Mouse (Mus musculus): ENCODE data around the gene Naaladl2. TPM values are rescaled to one million over a fixed set of nuclear protein-coding genes. Genes with fewer than 3 reads are reported as not detected.

Naaladl2 gene
- polyA plus RNA-seq, 1 experiment = not detected

- H3K27ac ChIP-seq (ENCODE audit: insufficient read depth, low read depth, low read length) = no peak overlapping the region
- no peak overlapping the region for H3K4me3 ChIP-seq (ENCODE audit: insufficient read depth, low read length)
- no peaks in the 10 kb centered on the region for H3K4me1 ChIP-seq (ENCODE audit: control insufficient read depth, insufficient read depth, low read length)
- TF ChIP-seq CTCF (IDR thresholded peaks at IDR 0.05; ENCODE audit: low read depth, low read length) = no peak
- no peak for TF ChIP-seq POLR2A (IDR thresholded peaks at IDR 0.05; ENCODE audit: borderline replicate concordance, low read depth, low read length)
Measured at GRCm38 (mm10) chr3:24605485-24605884, 538.6 kb downstream of the Naaladl2 start.

GRCm38 (mm10) chr3:24604791-24605320 is 539.2 kb downstream of the Naaladl2 start:
- Histone ChIP-seq H3K27ac (ENCODE audit: insufficient read depth, low read depth, low read length) (no peak overlapping the region), H3K4me1 (ENCODE audit: control insufficient read depth, insufficient read depth, low read length) (no peaks in the 10 kb centered on the region), H3K4me3 (ENCODE audit: insufficient read depth, low read length) (no peak overlapping the region)
- TF ChIP-seq POLR2A (IDR thresholded peaks at IDR 0.05; ENCODE audit: borderline replicate concordance, low read depth, low read length) = no peak
- no peak for TF ChIP-seq CTCF (IDR thresholded peaks at IDR 0.05; ENCODE audit: low read depth, low read length)

GRCm38 (mm10) chr3:24595447-24595846 is 548.6 kb downstream of the Naaladl2 start:
- no peak overlapping the region for H3K27ac ChIP-seq (ENCODE audit: insufficient read depth, low read depth, low read length)
- TF ChIP-seq CTCF (IDR thresholded peaks at IDR 0.05; ENCODE audit: low read depth, low read length) = no peak
- TF ChIP-seq POLR2A (IDR thresholded peaks at IDR 0.05; ENCODE audit: borderline replicate concordance, low read depth, low read length) = no peak
- H3K4me1 ChIP-seq (ENCODE audit: control insufficient read depth, insufficient read depth, low read length) = no peaks in the 10 kb centered on the region
- H3K4me3 ChIP-seq (ENCODE audit: insufficient read depth, low read length) = no peak overlapping the region

GRCm38 (mm10) chr3:24556617-24557016 is 587.4 kb downstream of the Naaladl2 start:
- Histone ChIP-seq H3K4me3 (ENCODE audit: insufficient read depth, low read length) (no peak overlapping the region), H3K4me1 (ENCODE audit: control insufficient read depth, insufficient read depth, low read length) (no peaks in the 10 kb centered on the region), H3K27ac (ENCODE audit: insufficient read depth, low read depth, low read length) (no peak overlapping the region)
- no peak for TF ChIP-seq POLR2A (IDR thresholded peaks at IDR 0.05; ENCODE audit: borderline replicate concordance, low read depth, low read length)
- no peak for TF ChIP-seq CTCF (IDR thresholded peaks at IDR 0.05; ENCODE audit: low read depth, low read length)

GRCm38 (mm10) chr3:24553701-24554100 is 590.4 kb downstream of the Naaladl2 start:
- TF ChIP-seq POLR2A (IDR thresholded peaks at IDR 0.05; ENCODE audit: borderline replicate concordance, low read depth, low read length) = no peak
- TF ChIP-seq CTCF (IDR thresholded peaks at IDR 0.05; ENCODE audit: low read depth, low read length) = no peak
- Histone ChIP-seq H3K4me1 (ENCODE audit: control insufficient read depth, insufficient read depth, low read length) (no peaks in the 10 kb centered on the region), H3K27ac (ENCODE audit: insufficient read depth, low read depth, low read length) (no peak overlapping the region), H3K4me3 (ENCODE audit: insufficient read depth, low read length) (no peak overlapping the region)

GRCm38 (mm10) chr3:24552631-24553030 is 591.4 kb downstream of the Naaladl2 start:
- Histone ChIP-seq H3K27ac (ENCODE audit: insufficient read depth, low read depth, low read length) (no peak overlapping the region), H3K4me1 (ENCODE audit: control insufficient read depth, insufficient read depth, low read length) (no peaks in the 10 kb centered on the region), H3K4me3 (ENCODE audit: insufficient read depth, low read length) (no peak overlapping the region)
- TF ChIP-seq CTCF (IDR thresholded peaks at IDR 0.05; ENCODE audit: low read depth, low read length) (no peak), POLR2A (IDR thresholded peaks at IDR 0.05; ENCODE audit: borderline replicate concordance, low read depth, low read length) (no peak)

GRCm38 (mm10) chr3:24533775-24534458 is 610.1 kb downstream of the Naaladl2 start:
- no peak overlapping the region for H3K27ac ChIP-seq (ENCODE audit: insufficient read depth, low read depth, low read length)
- TF ChIP-seq CTCF (IDR thresholded peaks at IDR 0.05; ENCODE audit: low read depth, low read length) = no peak
- H3K4me3 ChIP-seq (ENCODE audit: insufficient read depth, low read length) = no peak overlapping the region
- no peaks in the 10 kb centered on the region for H3K4me1 ChIP-seq (ENCODE audit: control insufficient read depth, insufficient read depth, low read length)

- Histone ChIP-seq H3K4me3 (ENCODE audit: insufficient read depth, low read length) (no peak overlapping the region), H3K4me1 (ENCODE audit: control insufficient read depth, insufficient read depth, low read length) (no peaks in the 10 kb centered on the region), H3K27ac (ENCODE audit: insufficient read depth, low read depth, low read length) (no peak overlapping the region)
- TF ChIP-seq POLR2A (IDR thresholded peaks at IDR 0.05; ENCODE audit: borderline replicate concordance, low read depth, low read length) = no peak
- TF ChIP-seq CTCF (IDR thresholded peaks at IDR 0.05; ENCODE audit: low read depth, low read length) = no peak
Measured at GRCm38 (mm10) chr3:24514918-24515317, 629.1 kb downstream of the Naaladl2 start.

- Histone ChIP-seq H3K4me1 (ENCODE audit: control insufficient read depth, insufficient read depth, low read length) (no peaks in the 10 kb centered on the region), H3K27ac (ENCODE audit: insufficient read depth, low read depth, low read length) (no peak overlapping the region)
- TF ChIP-seq POLR2A (IDR thresholded peaks at IDR 0.05; ENCODE audit: borderline replicate concordance, low read depth, low read length) = no peak
- no peak for TF ChIP-seq CTCF (IDR thresholded peaks at IDR 0.05; ENCODE audit: low read depth, low read length)
Measured at GRCm38 (mm10) chr3:24486456-24487112, 657.5 kb downstream of the Naaladl2 start.

GRCm38 (mm10) chr3:24463941-24464340 is 680.1 kb downstream of the Naaladl2 start:
- Histone ChIP-seq H3K4me3 (ENCODE audit: insufficient read depth, low read length) (no peak overlapping the region), H3K4me1 (ENCODE audit: control insufficient read depth, insufficient read depth, low read length) (no peaks in the 10 kb centered on the region), H3K27ac (ENCODE audit: insufficient read depth, low read depth, low read length) (no peak overlapping the region)
- TF ChIP-seq POLR2A (IDR thresholded peaks at IDR 0.05; ENCODE audit: borderline replicate concordance, low read depth, low read length) (no peak), CTCF (IDR thresholded peaks at IDR 0.05; ENCODE audit: low read depth, low read length) (no peak)

More at GRCm38 (mm10) chr3:24486456-24487112, 657.5 kb downstream of the Naaladl2 start:
- no peak overlapping the region for H3K4me3 ChIP-seq (ENCODE audit: insufficient read depth, low read length)

All from bone marrow macrophage, adult 2 months (primary cell).